Mouse (Mus musculus) splenic B cell, adult 2 months (primary cell): Measurements from ENCODE around the gene Nipa1.
A peak's percentile ranks its signal among the peaks of the same experiment; 100 is the strongest.

Source experiments
- DNase-seq: peaks from one replicate; pipeline ENCODE4 v3.0.0-alpha.2; 2011; ENCODE audit warnings: low read depth, low spot score
- H3K27me3 ChIP-seq: 2 replicates; pipeline ENCODE4 v1.6.1; 2012; ENCODE audit warnings: mild to moderate bottlenecking, low read length, moderate library complexity, mixed read lengths; ENCODE audit not compliant: control insufficient read depth, poor library complexity, insufficient read depth, severe bottlenecking
- H3K36me3 ChIP-seq: 2 replicates; pipeline ENCODE4 v1.6.1; 2012; ENCODE audit warnings: mild to moderate bottlenecking, low read length, moderate library complexity, mixed read lengths; ENCODE audit not compliant: control insufficient read depth, poor library complexity, insufficient read depth, severe bottlenecking

The Nipa1 gene

DNA sequence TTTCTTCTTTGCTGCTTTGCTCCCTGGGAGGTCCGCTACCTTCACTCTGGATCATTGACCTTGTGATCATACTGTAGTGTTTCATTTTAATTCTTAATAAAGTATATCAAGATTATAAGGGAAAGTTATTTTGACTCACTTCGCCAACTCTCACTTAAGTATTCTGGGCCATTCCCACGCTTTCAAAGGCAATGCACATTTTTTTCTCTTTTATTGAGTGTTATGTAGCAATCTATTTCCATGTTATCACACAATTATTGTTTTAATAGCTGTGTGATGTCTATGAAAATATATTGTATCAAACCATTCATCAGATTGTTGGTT lies at the start of gene Nipa1:
Nipa1 (minus strand) TSS at position 25 of the 324 bp plus-strand sequence.
- H3K27me3 ChIP-seq: no peaks in the 10 kb centered on the region; the same call in 1 of the 2 replicates
- DNase-seq: no peak
- H3K36me3 ChIP-seq: no peaks in the 10 kb centered on the region

DNA sequence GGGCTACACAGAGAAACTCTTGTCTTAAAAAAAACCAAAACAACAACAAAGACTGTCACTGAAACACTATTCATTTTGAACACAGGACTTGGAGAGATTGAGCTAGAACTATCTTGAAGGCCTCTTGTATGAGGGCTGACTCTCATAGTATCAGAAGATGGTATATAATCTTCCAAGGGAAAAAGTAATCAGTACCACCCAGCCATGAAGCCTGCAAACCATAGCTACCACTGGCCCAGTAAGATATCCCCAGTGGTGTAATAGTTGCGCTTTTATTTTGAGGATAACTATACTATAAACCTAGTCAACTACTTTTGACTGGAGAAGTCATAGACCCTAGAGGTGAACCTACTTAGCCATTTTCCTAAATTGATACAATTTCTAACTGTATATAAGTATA lies 46.9 kb upstream of the Nipa1 start:
- Histone ChIP-seq H3K27me3 (no peaks in the 10 kb centered on the region), H3K36me3 (no peaks in the 10 kb centered on the region)
- DNase-seq: no peak

DNA sequence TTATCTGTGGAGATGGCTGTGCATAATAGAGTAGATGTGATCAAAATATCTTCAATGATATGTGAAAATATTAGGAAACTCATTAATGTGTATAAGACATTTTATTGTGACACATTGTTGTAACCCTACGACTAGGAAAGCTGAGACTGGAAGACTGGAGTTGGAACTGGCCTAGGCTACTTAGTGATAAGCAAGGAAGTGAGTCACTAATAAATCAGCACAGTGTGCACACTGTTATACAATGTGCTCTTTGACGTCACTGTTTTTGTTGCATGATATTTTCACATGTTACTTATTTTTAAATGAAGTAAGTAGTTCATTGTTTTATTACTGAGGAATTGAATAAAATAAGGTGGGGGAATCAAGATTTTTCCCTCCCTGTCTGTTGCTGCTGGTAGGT lies 46.4 kb upstream of the Nipa1 start:
- H3K27me3 ChIP-seq: no peaks in the 10 kb centered on the region
- no peak for DNase-seq
- no peaks in the 10 kb centered on the region for H3K36me3 ChIP-seq

DNA sequence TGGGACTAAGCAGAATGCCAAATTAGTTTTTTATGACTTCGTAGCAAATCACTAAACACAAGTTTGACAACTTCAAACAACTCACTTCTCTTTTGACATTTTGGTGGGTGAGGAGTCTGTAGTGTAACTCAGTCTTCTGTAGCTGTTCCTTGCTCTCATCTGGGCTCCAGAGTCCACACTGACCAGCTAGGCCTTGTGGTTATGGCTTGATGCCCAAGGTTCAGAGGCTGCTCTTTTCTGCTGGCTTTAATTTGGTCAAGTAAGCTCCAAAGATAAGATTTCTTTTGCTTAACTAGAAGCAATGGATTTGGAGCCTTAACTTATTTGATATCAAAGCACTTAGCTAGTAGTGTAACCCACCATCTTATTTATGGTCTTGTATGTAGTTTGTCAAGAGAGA lies 45.1 kb upstream of the Nipa1 start:
- DNase-seq: no peak
- no peaks in the 10 kb centered on the region for H3K27me3 ChIP-seq
- no peaks in the 10 kb centered on the region for H3K36me3 ChIP-seq

DNA sequence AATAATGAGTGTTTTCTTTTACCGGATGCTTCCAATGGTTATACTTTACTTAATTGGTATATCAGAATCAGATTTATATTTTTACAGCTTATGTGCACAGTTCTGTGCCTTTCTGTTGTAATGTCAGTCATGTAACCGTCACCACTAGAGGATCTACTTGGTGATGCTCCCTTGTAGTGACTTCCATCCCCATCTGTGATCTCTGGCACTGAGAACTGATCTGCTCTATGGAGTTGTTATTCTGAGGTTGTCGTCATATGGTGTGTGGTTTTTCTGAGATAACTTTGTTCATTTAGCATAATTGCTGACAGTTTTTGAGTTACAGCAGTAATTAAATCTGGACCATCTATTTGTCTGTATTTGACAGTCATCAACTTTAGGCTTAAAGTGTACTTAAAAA lies 35.6 kb upstream of the Nipa1 start:
- H3K27me3 ChIP-seq: no peaks in the 10 kb centered on the region
- H3K36me3 ChIP-seq: peaks cover 5% of the 10 kb centered on the region; the same call in 1 of the 2 replicates
- no peak for DNase-seq

DNA sequence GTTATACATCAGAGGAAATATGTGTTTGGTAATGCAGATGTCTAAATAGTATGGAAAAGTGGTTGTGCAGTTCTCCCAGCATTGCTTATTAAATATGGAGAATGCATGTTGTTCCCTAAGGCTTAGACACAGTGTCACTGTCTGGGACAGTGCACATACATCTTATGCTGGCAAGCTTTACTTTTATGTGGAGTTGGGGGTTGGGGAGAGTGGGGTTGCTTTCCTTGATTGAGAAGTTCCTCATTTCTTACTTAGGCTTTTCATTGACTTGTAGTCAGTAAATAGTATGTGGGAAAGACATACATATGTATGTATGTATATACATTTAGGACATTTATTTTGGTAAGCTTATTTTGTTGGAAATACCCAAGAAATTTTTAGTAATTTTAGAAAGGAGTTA lies 33.2 kb upstream of the Nipa1 start:
- DNase-seq: no peak
- peaks cover 3% of the 10 kb centered on the region; the same call in 1 of the 2 replicates for H3K36me3 ChIP-seq
- H3K27me3 ChIP-seq: no peaks in the 10 kb centered on the region

DNA sequence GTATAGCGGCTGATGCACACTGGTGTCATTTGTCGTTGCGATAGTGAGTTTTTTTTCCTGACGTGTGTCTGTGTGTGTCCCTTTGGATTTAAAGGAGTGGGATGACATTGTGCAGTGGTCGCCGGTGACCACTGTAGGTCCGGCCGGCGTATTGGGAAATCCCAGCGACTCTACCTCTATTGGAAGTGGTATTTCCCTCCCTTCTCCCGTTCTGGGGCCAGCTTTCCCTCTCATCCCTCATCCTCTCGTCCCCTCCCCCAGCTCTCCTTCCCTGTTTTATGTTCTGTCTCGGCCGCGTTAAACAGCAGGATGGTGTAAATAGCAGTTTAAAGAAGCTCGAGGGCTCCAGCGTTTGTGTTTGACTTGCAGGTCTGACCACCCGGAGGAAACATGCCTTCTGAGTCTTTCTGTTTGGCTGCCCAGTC lies 30.7 kb upstream of the Nipa1 start:
- no peaks in the 10 kb centered on the region for H3K36me3 ChIP-seq
- H3K27me3 ChIP-seq: no peaks in the 10 kb centered on the region
- peak; percentile 10 for DNase-seq

DNA sequence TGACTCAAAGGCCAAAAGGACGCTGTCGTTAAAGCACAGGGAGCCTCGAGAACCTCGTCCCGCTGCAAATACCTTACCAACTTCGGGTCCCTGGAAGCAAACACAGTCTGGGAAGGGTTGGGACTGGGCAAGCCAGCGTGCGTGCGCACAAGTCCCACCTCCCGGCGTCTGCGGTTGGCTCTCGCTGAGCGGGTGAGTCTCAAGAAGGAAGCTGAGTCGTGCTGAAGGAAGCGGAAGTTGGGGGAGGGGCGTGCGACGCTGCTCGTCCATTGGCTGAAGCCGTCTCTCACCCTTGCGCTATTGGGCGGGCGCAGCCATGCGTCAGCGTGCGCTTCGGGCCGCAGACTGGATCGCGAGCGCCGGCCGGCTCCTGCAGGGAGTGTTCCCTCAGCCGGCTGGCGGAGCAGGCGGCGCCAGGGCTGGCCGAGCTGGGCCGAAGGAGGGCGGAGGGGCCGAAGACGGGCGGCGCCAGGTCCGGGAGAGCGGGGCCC lies 30.1 kb upstream of the Nipa1 start, which contains the start of gene Herc2:
Herc2 (plus strand) TSS at position 366 of the 491 bp plus-strand sequence.
- peak; percentile 99 for DNase-seq
- no peaks in the 10 kb centered on the region for H3K27me3 ChIP-seq
- H3K36me3 ChIP-seq: no peaks in the 10 kb centered on the region

DNA sequence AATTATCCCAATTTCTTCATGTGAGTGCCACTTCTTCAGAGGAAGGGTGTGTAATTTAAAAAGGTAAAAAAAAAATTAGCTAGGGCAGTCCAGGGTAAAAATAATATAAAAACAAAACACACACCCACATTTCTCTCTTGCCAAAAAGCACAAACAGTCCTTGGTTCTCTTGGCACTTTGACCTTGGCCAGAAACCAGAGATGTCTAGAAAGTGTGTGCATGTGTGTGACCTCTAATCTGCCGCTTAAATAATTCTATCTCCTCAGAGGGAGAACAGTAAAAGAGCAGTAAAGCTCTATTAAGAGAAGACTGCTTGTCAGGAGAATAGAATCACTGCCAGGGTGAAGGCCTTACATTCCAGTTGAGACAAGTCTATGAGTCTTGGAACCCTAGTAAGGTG lies 27.4 kb upstream of the Nipa1 start:
- H3K27me3 ChIP-seq: no peaks in the 10 kb centered on the region
- no peaks in the 10 kb centered on the region for H3K36me3 ChIP-seq
- no peak for DNase-seq

DNA sequence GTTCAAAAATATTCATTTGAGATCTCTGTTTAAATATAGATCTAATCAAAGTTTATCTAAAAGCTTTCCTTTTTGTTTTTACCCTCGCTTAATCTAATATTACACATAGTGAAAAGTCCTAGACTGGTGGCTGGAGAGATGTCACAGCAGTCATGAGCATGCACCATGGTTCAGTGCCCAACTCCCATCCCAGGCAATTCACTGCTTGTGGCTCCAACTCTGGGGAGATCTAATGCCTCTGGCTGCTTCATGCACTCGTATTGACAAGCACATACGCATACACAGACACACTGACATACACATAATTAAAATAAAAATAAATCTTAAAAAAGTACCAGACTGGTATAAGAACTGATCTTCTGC lies 24.5 kb upstream of the Nipa1 start:
- Histone ChIP-seq H3K27me3 (no peaks in the 10 kb centered on the region), H3K36me3 (no peaks in the 10 kb centered on the region)
- DNase-seq: no peak

DNA sequence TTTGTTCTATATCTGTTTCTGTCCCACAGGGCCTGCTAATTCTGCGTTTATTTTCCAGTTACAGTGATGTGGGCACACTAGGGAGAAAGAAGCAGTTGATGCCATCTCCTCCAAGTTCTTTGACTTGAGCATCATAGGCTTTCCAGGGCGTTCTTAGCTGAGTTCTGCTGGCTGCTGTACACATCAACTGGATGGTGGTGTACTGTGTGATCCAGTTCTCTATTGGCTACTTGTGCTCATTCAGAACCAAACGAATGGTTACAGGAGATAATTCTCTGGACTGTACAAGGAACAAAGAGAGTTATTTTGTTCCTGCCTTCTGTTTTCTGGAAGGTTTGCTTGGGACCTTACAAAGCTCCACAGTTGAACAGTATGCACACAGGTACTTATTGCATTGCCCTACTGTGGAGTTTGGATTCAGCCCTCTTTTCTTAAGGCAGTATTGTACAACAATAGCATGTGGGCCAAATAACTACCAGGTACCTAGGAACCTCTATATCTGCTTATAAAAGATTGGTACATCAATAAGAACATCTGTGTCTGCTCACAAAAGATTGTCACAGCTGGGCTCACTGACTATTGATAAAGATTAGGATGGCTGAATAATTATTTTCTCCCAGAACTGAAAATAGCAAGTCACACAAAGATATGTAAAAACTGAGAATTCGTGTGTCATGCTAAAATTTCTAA lies 24.0 kb upstream of the Nipa1 start:
- Histone ChIP-seq H3K27me3 (no peaks in the 10 kb centered on the region), H3K36me3 (no peaks in the 10 kb centered on the region)
- no peak for DNase-seq

DNA sequence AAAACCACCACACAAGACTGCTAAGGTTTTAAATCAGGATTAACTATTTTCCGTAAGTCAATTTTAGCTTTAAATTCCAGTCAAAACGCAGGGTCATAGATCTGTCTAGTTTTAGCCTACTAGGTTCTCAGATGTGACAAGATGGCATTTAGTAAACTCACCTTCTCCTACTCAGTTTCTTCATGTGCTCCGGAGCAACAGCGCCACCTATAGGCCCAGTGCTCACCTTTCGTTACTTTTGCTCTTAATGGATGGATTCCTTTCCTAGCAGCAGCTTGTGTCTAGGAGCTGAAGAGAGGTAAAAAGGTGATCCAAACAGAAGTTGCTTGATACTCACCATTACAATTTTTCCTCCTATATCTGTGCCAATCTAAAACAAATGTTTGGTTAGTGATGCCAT lies 22.6 kb upstream of the Nipa1 start:
- peak; percentile 87 for DNase-seq
- H3K36me3 ChIP-seq: no peaks in the 10 kb centered on the region
- no peaks in the 10 kb centered on the region for H3K27me3 ChIP-seq

DNA sequence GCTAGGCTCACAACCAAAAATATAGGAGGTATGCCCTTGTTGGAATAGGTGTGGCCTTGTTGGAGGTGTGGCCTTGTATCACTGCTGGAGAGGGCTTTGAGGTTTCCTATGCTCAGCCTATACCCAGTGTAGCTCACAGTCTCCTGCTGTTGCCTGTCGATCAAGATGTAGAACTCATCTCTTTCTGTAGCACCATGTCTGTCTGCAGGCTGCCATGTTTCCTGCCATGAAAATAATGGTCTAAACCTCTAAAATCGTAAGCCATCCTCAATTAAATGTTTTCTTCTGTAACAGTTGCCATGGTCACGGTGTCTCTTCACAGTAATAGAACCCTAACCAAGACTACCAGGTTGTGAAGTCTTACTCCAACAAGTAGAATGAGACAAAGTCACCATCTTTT lies 3.8 kb upstream of the Nipa1 start:
- H3K36me3 ChIP-seq: no peaks in the 10 kb centered on the region
- no peaks in the 10 kb centered on the region; the same call in 1 of the 2 replicates for H3K27me3 ChIP-seq
- no peak for DNase-seq

DNA sequence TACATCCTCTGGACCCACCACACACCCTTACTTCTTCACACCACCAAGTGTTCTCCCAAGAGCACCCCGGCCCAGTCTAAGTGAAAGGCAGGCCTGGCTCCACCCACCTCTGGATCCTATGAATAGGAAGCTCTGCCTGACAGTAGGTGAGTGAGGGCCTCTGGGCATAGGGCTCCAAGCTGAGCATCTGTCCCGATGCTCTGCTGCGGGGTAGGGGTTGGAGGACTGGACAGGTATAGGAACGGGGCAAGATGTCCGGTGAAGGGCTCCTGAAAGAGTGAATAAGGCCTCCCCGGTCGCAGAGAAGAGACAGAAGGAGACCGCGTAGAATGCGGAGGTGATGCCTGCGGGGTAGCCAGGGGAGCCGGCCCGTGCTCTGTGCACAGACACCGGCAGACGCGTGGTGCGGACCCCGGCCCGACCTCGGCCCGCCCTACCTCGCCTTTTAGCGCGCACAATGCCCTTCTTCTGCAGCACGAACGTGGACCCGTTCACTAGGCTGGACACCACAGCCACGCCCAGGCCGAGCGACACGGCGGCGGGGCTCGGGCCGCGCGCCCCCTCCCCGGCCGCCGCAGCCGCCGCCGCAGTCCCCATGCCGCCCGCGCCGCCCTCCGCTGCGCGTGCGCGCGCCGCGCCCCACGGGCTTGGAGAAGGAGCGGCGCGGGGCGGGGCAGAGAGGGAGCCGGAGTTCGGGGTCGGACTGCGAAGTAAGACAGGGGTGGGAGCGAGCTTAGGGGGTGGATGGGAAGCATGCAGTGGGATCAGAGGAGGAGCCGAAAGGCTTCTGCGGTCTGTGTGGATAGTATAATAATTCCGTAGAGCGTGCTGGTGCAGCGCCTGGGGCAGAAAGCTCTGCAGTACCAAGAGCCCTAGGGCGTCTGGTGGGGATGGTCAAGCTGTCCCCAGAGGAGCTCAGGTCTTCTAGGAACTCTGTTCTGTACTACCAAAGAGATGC lies 503 bp downstream of the Nipa1 start:
- no peaks in the 10 kb centered on the region for H3K36me3 ChIP-seq
- no peaks in the 10 kb centered on the region; the same call in 1 of the 2 replicates for H3K27me3 ChIP-seq
- peak; percentile 21 for DNase-seq

DNA sequence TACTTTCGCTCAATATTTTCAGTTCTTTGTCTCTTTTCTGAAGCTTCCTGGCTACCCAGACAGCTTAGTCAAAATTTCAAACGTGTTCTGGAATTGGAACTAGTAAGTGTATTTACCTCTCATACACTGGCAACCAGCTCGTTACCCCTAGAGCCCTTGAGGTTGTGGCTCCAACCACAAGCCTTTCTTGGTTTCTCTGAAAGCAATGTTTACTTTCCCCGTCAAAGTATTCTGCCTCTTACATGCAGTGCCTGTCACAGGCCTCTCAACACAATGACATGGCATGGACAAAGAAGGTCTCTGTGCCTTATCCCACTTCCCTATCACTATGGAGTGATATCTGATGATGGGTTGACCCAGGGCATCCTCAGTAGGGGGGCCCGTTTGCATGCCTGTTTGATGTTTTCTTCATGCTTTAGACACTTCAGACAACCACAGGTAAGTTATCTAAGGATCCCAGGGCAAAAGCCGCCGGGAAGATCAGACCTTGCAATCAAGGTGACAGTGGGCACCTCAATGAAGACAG lies 1.2 kb downstream of the Nipa1 start:
- no peak for DNase-seq
- H3K36me3 ChIP-seq: no peaks in the 10 kb centered on the region
- H3K27me3 ChIP-seq: no peaks in the 10 kb centered on the region; the same call in 1 of the 2 replicates
